Mouse (Mus musculus): ENCODE data around the gene Mgat5. TPM values are rescaled to one million over a fixed set of nuclear protein-coding genes. Genes with fewer than 3 reads are reported as not detected.
A peak's percentile ranks its signal among the peaks of the same experiment; 100 is the strongest.

Gene Mgat5
- polyA plus RNA-seq, 1 experiment = 4.9 TPM

- DNase-seq (ENCODE audit: low read depth in 1 of 2, low spot score in 2 of 2) = no peak
- Histone ChIP-seq H3K27me3 (ENCODE audit: control insufficient read depth, insufficient read depth, low read length) (no peaks in the 10 kb centered on the region), H3K36me3 (ENCODE audit: control insufficient read depth, insufficient read depth, low read length) (peaks cover 2% of the 10 kb centered on the region; the same call in 1 of the 2 replicates), H3K4me3 (ENCODE audit: extremely low read depth, insufficient read depth, insufficient read length) (no peak overlapping the region), H3K27ac (ENCODE audit: insufficient read depth, low read length) (no peak overlapping the region), H3K4me1 (ENCODE audit: control insufficient read depth, insufficient read depth, insufficient read length) (no peaks in the 10 kb centered on the region; the same call in 1 of the 2 replicates)
- 88% methylated on average over 7 of the region's 7 CpGs for WGBS
- TF ChIP-seq POLR2A (IDR thresholded peaks at IDR 0.05; ENCODE audit: low read depth, low read length) (no peak), CTCF (IDR thresholded peaks at IDR 0.05; ENCODE audit: extremely low read depth, insufficient read depth, insufficient read length, insufficient replicate concordance) (no peak)
These were observed 214.8 kb downstream of the Mgat5 start for GRCm38 (mm10) chr1:127419581-127419980.

- DNase-seq (ENCODE audit: low read depth in 1 of 2, low spot score in 2 of 2) = no peak
- H3K27me3 ChIP-seq (ENCODE audit: control insufficient read depth, insufficient read depth, low read length) = no peaks in the 10 kb centered on the region
- WGBS = 91% methylated on average over 13 of the region's 13 CpGs
- peaks cover 5% of the 10 kb centered on the region; the same call in 1 of the 2 replicates for H3K4me1 ChIP-seq (ENCODE audit: control insufficient read depth, insufficient read depth, insufficient read length)
- H3K4me3 ChIP-seq (ENCODE audit: extremely low read depth, insufficient read depth, insufficient read length) = no peak overlapping the region
- no peak overlapping the region for H3K27ac ChIP-seq (ENCODE audit: insufficient read depth, low read length)
- H3K36me3 ChIP-seq (ENCODE audit: control insufficient read depth, insufficient read depth, low read length) = peaks cover under 1% of the 10 kb centered on the region; the same call in 1 of the 2 replicates
- no peak for TF ChIP-seq CTCF (IDR thresholded peaks at IDR 0.05; ENCODE audit: extremely low read depth, insufficient read depth, insufficient read length, insufficient replicate concordance)
- TF ChIP-seq POLR2A (IDR thresholded peaks at IDR 0.05; ENCODE audit: low read depth, low read length) = no peak
These were observed 215.6 kb downstream of the Mgat5 start for GRCm38 (mm10) chr1:127420383-127420782.

GRCm38 (mm10) chr1:127420795-127421194 is 216.0 kb downstream of the Mgat5 start:
- Histone ChIP-seq H3K4me3 (ENCODE audit: extremely low read depth, insufficient read depth, insufficient read length) (no peak overlapping the region), H3K27me3 (ENCODE audit: control insufficient read depth, insufficient read depth, low read length) (no peaks in the 10 kb centered on the region), H3K27ac (ENCODE audit: insufficient read depth, low read length) (no peak overlapping the region), H3K36me3 (ENCODE audit: control insufficient read depth, insufficient read depth, low read length) (no peaks in the 10 kb centered on the region), H3K4me1 (ENCODE audit: control insufficient read depth, insufficient read depth, insufficient read length) (peaks cover 6% of the 10 kb centered on the region; the same call in 1 of the 2 replicates)
- DNase-seq (ENCODE audit: low read depth in 1 of 2, low spot score in 2 of 2) = no peak
- TF ChIP-seq CTCF (IDR thresholded peaks at IDR 0.05; ENCODE audit: extremely low read depth, insufficient read depth, insufficient read length, insufficient replicate concordance) = no peak
- no peak for TF ChIP-seq POLR2A (IDR thresholded peaks at IDR 0.05; ENCODE audit: low read depth, low read length)
- WGBS = 96% methylated on average over 15 of the region's 15 CpGs

- no peak for TF ChIP-seq CTCF (IDR thresholded peaks at IDR 0.05; ENCODE audit: extremely low read depth, insufficient read depth, insufficient read length, insufficient replicate concordance)
- TF ChIP-seq POLR2A (IDR thresholded peaks at IDR 0.05; ENCODE audit: low read depth, low read length) = no peak
- H3K36me3 ChIP-seq (ENCODE audit: control insufficient read depth, insufficient read depth, low read length) = no peaks in the 10 kb centered on the region
- H3K4me3 ChIP-seq (ENCODE audit: extremely low read depth, insufficient read depth, insufficient read length) = no peak overlapping the region
These were observed 217.8 kb downstream of the Mgat5 start for GRCm38 (mm10) chr1:127422565-127422964.

GRCm38 (mm10) chr1:127425021-127425532 is 220.3 kb downstream of the Mgat5 start:
- no peaks in the 10 kb centered on the region for H3K36me3 ChIP-seq (ENCODE audit: control insufficient read depth, insufficient read depth, low read length)
- H3K4me1 ChIP-seq (ENCODE audit: control insufficient read depth, insufficient read depth, insufficient read length) = peaks cover 6% of the 10 kb centered on the region; the same call in 1 of the 2 replicates
- no peak overlapping the region for H3K27ac ChIP-seq (ENCODE audit: insufficient read depth, low read length)
- no peak for TF ChIP-seq POLR2A (IDR thresholded peaks at IDR 0.05; ENCODE audit: low read depth, low read length)
- TF ChIP-seq CTCF (IDR thresholded peaks at IDR 0.05; ENCODE audit: extremely low read depth, insufficient read depth, insufficient read length, insufficient replicate concordance) = no peak
- no peaks in the 10 kb centered on the region for H3K27me3 ChIP-seq (ENCODE audit: control insufficient read depth, insufficient read depth, low read length)
- DNase-seq (ENCODE audit: low read depth in 1 of 2, low spot score in 2 of 2) = peak; percentile 4 to 12
- 41% methylated on average over 6 of the region's 6 CpGs for WGBS
- H3K4me3 ChIP-seq (ENCODE audit: extremely low read depth, insufficient read depth, insufficient read length) = no peak overlapping the region

More at GRCm38 (mm10) chr1:127422565-127422964, 217.8 kb downstream of the Mgat5 start:
- no peak for DNase-seq (ENCODE audit: low read depth in 1 of 2, low spot score in 2 of 2)
- Histone ChIP-seq H3K27ac (ENCODE audit: insufficient read depth, low read length) (no peak overlapping the region), H3K27me3 (ENCODE audit: control insufficient read depth, insufficient read depth, low read length) (no peaks in the 10 kb centered on the region), H3K4me1 (ENCODE audit: control insufficient read depth, insufficient read depth, insufficient read length) (peaks cover 6% of the 10 kb centered on the region; the same call in 1 of the 2 replicates)
- 89% methylated on average over 4 of the region's 4 CpGs for WGBS

- Histone ChIP-seq H3K4me3 (ENCODE audit: extremely low read depth, insufficient read depth, insufficient read length) (no peak overlapping the region), H3K27ac (ENCODE audit: insufficient read depth, low read length) (no peak overlapping the region), H3K4me1 (ENCODE audit: control insufficient read depth, insufficient read depth, insufficient read length) (0 out of 2 replicates have a peak, but pooled peaks cover 2% of the 10 kb centered on the region), H3K36me3 (ENCODE audit: control insufficient read depth, insufficient read depth, low read length) (no peaks in the 10 kb centered on the region; the same call in 1 of the 2 replicates), H3K27me3 (ENCODE audit: control insufficient read depth, insufficient read depth, low read length) (no peaks in the 10 kb centered on the region)
- DNase-seq (ENCODE audit: low read depth in 1 of 2, low spot score in 2 of 2) = no peak
- TF ChIP-seq CTCF (IDR thresholded peaks at IDR 0.05; ENCODE audit: extremely low read depth, insufficient read depth, insufficient read length, insufficient replicate concordance) = no peak
- no peak for TF ChIP-seq POLR2A (IDR thresholded peaks at IDR 0.05; ENCODE audit: low read depth, low read length)
- WGBS = 93% methylated on average over 7 of the region's 7 CpGs
These were observed 225.5 kb downstream of the Mgat5 start for GRCm38 (mm10) chr1:127430290-127430689.

- no peak for DNase-seq (ENCODE audit: low read depth in 1 of 2, low spot score in 2 of 2)
- Histone ChIP-seq H3K36me3 (ENCODE audit: control insufficient read depth, insufficient read depth, low read length) (no peaks in the 10 kb centered on the region; the same call in 1 of the 2 replicates), H3K4me3 (ENCODE audit: extremely low read depth, insufficient read depth, insufficient read length) (no peak overlapping the region), H3K27ac (ENCODE audit: insufficient read depth, low read length) (no peak overlapping the region), H3K27me3 (ENCODE audit: control insufficient read depth, insufficient read depth, low read length) (no peaks in the 10 kb centered on the region), H3K4me1 (ENCODE audit: control insufficient read depth, insufficient read depth, insufficient read length) (no peaks in the 10 kb centered on the region)
- WGBS = 88% methylated on average over 4 of the region's 4 CpGs
- no peak for TF ChIP-seq CTCF (IDR thresholded peaks at IDR 0.05; ENCODE audit: extremely low read depth, insufficient read depth, insufficient read length, insufficient replicate concordance)
- TF ChIP-seq POLR2A (IDR thresholded peaks at IDR 0.05; ENCODE audit: low read depth, low read length) = no peak
These were observed 230.0 kb downstream of the Mgat5 start for GRCm38 (mm10) chr1:127434829-127435228.

Measured in spleen, adult 2 months (tissue).